Mouse (Mus musculus): Measurements from ENCODE around the gene Pdgfc.

DNA sequence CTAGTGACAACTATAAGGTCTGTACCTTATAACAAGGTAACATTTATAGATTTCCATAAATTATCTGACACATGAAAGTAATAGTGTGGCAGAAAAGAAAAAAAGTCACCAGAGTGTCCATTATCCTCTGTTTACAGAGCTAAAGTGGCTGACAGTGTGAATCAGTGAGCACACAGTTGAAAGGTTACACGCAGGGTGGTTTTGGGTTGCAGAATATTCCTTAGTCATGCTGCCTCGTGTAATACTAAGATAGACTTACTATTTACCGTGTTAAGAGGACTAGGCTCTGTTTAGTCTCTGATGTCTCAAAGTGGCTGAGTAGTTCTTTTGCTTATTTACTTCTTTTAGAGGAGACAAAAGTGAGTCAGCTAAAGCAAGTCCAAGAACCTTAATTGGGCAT, 100.8 kb downstream of the Pdgfc start:
- TF ChIP-seq TAL1 (IDR thresholded peaks at IDR 0.05; ENCODE audit: low read length) = no peak
- TF ChIP-seq GATA1 (IDR thresholded peaks at IDR 0.05; ENCODE audit: low read length) = no peak

Measured in erythroblast, embryonic 14.5 days (primary cell).